Mouse (Mus musculus) heart, adult 9 months (tissue): ENCODE measurements around the gene Cept1.

ENCODE experiments used
- DNase-seq, 2 experiments: peaks; one replicate each; pipeline ENCODE4 v3.0.0; 2022; ENCODE audit warnings: low spot score in 2 of 2

Gene Cept1

DNA sequence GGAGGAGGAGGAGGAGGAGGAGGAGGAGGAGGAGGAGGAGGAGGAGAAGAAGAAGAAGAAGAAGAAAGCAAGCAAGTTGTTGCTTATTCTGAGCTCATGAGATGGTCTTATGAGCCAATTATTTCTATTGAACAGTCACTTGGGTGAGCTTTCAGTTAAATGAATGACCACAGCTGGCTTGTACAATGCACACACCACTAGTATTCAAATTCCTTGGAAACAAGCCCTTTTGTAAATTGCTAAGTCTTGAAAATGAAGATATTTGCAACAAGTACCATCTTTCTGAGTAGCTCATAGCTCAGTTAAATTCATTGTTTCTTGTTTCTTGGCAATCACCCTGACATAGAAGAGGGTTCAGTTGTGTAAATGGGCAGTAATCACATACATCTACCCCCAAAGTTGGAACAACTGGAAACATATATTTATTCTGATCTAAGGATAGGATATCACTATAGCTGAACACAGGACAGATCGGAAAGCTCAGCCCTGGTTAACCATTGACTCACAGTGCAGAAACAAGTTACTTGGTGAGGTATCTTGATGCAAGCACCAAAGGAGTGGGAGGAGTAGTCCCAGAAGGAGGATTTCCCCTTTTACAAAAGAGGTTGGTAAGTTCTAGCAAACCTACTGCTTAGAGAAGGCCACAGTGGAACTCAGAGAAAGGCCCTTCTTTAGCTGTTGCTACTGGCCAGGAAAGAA is 52.1 kb downstream of the Cept1 start:
- DNase-seq = no peak

DNA sequence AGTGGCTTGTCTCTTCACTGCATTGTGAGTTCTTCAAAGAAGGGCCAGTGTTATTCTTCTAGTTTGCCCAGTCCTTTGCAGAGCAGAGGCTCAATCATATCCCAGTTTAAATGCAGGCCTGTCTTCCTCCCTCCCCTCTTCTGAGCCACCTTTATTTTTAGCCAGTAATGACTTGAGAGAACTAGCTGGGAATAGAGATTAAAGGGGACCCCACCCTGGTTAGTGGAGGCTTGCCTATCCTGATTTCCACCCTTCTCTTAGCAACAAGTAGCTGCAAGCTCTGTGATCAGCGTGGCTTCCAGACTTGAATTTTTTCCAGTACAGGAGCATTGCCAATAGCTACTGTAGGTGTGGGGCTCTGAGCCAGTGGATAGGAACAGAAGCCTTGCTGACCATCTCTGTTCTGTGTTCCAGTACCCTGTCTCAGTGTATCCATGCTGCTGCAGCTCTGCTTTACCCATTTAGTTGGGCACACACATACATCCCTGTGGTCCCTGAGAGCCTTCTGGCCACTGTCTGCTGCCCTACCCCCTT is 53.1 kb downstream of the Cept1 start:
- peak; percentile 30 to 38 for DNase-seq

DNA sequence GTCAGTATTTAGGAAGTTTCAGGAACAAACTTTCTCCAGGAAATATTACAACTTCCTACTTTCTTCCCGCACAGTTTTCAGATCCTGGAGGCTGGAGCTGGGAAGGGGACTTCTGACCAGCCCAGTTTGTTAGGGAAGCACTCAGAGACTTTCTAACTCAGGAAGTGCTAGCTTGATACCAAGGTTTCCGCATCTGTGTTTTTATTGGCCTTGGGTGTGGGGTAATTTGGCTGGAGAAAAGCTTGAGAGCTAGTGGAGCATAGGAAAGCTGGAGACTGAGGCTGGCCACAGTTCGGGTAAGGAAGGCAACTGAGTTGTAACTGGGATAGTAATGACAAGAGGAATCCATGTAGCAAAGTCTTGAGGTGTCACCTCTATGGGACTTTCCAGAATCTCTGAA is 53.7 kb downstream of the Cept1 start:
- peak; percentile 37 to 40 for DNase-seq

DNA sequence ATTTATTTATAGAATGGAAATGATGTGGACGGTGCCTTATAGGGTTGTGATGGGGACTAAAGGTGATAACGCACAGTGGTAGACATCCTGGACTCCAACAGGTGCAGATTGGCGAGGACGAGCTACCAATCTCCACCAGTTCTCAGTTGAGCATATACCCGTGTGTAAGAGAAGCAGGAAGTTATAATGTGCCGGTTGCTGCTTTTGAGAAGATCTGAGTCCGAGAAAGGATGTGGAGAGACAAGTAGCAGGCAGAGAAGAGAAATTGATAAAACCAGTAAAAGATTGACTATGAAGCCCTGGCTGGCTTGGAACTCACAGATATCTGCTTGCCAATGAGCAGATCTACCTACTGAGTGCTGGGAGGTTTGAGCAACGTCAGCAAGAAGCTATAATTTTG is 54.4 kb downstream of the Cept1 start:
- DNase-seq = no peak

DNA sequence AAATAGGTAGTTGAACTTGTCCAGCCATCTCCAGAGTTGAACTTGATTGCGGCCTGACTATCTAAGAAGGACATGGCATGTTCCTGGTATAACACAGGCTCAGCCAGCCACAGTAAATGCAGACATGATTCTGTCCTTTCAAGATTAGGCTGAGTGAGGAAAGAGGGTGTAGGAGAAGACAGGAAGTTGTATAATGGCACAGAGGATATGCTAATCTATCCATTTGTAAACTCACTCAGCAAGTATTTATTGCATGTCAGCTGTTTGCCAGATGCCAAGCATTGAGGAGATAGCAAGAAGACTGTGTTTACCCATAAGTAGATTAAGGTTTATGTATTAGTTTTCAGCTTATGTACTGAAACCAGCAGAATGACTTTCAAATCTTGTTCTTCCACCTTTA is 54.9 kb downstream of the Cept1 start:
- DNase-seq = no peak

DNA sequence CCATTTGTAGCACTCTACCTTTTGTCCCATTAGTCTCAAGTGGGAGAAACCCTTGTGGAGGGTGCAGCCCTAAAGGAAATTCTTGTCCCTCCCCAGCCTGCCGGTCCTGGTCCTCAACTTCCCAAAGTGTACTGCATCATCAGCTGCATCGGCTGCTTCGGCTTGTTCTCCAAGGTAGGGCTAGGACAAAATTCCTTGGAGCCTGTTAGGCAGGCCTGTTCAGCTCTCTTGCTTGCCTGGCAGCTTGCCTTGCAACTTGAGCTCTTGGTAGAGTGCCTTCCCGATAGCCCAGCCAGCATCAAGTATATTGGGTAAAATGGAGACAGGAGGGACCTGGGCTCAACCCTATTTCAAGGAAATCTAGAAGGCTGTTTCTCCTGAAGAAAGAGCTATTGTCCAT is 57.4 kb downstream of the Cept1 start:
- no peak for DNase-seq

DNA sequence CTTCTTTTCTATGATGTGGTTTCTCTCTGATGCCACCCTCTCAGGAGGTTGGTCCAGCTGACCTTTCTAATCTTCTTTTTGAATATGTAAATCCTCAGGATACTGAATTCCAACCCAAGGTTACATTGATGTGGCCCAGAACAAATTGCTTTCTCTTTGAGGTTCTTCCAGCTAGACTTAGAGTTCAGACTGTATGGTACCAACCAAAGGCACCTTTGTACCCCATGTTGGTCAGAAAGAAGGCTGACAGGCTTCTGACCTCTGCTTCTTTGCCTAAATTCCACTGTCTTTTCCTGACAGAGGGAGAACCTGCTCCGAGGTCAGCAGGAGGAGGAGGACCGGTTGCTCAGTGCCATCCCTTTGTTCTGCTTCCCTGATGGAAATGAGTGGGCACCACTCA is 60.1 kb downstream of the Cept1 start:
- no peak for DNase-seq

DNA sequence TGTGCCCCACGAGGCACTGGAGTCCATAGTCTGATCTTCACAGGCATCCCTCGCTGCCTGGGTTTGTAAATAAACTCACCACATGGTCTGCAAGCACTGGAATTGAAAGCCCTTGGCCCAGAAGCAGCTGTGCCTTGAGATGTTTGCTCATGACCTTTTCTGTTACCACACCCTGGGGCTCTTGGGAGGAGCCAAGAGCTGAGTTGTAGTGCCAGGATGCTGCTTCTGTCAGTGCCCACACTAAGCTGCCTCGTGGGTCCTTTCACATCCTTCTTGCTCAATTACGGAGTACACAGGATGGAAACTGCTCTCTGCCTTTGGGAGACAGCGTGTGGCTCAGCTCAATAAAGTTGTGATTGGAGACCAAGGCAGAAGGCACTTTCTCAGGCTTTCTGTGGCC is 61.8 kb downstream of the Cept1 start:
- DNase-seq = no peak

DNA sequence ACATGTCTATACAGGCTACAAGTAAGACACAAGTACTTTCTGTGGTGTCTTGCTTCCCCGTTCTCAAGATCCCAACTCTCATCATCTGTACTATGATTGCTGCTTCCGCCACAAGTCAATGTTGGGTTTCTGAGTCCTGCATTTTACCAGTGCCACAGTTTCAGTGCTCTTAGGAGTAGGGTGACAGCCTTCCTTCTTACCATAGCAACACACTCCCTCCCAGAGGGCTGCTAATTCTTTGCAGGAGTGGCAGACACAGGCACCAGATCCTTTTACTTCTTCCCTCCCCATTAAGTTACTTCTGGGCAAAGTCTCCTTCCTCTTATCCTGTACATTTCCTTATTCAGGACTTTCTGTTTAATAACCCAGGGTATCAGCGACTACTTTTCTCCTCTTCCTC is 62.7 kb downstream of the Cept1 start:
- no peak for DNase-seq

DNA sequence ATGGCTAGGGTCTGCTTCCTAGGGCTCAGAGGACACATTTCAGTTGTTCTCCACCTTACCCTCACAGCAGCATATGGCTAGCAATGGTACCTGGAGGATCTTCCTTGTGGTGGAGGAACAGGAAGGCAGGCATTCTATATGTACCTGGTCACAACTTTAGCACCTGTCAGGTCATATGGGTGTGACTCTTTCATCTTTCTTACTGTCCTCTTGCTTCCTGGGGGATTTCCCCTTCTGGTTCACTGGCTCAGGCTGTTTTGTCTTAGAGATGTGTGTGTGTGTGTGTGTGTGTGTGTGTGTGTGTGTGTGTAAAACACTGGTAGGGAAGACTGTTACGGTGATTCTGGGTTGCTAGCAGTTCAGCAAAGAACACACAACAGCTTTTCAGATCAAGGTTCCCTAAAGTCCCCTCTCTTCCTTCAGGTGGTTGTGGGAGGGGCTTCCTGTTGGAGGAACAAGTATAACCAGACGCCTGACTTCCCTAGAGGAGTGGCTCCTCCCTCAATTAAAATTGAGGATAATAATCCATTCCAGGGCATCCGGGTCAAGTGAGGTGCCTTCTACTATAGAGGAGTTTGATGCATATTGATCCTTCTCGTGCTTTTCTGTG is 63.7 kb downstream of the Cept1 start:
- DNase-seq = no peak

DNA sequence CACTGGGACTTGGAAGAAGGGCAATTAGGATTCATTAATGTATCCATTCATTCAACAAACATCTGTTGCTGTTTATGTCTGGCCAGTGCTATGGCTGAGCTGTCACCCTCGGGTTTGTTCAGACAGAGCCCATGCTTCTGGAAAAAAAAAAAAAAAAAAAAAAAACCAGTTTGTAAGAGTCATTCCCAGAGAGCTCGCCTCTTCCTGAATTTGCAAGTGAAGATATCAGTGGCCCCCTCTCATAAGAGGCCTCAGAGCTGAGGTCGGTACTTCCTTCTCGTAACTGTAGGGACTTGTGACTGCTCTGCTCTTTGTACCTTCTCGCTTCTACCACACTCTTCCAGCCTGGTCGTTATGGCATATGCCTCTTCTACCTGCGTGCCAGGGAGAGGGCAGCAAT is 64.3 kb downstream of the Cept1 start:
- DNase-seq = no peak

DNA sequence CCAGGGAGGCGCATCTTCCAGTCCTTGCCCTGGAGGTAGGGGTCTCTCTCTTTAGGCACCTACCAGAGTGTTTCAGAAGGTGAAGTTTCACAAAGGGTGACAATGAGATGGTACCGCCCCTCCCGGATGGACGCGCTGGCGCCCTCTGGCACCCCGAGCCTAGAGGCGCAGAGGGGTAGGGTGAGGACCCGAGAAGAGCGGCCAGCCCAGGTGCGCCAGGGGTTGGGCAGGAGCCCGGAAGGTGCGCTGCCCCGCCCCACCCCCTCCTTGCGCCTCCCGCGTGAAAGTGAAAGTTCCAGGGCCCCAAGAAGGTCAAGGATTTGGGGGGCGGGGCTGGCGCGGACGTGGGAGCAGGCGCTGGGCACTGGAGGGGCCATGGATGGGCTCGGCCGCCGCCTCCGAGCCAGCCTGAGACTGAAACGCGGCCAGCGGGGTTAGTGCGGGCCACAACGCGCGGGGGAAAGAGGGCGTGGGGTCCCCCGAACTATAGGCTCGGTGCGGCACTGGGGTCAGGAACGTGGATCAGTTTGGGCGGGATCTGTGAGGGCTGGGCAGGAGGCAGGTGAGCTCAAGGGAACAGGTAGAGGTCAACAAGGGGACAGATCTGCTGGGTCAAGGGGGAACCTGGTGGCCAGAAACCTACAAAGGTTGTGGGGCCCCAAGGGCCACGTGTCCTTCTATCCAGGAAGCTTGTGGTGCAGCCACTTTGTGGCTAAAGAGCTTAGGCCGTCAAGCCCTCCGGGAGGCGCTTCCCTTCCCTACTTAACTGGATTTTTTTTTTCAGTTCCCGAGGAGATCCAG is 65.1 kb downstream of the Cept1 start, which contains the start of gene Dennd2d:
Gene Dennd2d, plus strand, starts transcription at position 125 of the 801 bp plus-strand sequence.
- peak in 1 of 2 experiments; percentile 30 for DNase-seq

DNA sequence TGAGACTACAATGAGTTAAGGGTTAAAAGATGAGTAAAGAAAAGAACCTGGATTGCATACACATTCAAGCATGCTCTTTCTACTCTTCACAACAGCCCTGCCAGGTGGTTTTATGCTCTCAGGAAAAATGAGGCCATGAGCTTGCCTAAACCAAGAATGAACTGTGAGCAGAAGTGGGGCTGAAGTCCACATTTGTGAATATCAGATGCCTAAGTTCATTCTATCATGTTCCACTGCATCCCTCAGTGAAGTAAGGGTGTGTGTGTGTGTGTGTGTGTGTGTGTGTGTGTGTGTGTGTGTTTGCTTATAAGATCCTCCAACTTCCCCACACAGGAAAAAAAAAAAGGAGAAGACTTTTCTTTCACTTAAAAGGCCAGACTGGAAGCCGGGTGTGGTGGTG is 70.7 kb downstream of the Cept1 start:
- no peak for DNase-seq

DNA sequence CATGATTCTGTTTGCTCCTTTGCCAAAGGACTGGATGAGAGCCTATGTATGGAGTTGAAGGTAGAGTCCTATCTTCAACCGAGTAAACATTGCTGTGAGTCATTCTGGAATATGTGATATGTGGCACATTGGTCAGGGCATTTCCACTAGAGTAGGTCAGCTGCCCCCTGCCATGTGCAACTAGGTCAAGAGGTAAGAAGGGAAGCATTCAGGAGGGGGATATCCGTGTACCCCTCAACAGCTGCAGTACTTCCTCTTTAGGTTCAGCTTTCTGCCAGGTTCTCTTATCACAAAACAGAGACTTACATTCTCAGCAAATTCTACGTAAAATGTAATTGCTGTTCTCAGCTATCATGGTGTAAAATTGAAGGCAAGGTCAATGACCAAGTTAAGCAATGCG is 73.4 kb downstream of the Cept1 start:
- DNase-seq = no peak

DNA sequence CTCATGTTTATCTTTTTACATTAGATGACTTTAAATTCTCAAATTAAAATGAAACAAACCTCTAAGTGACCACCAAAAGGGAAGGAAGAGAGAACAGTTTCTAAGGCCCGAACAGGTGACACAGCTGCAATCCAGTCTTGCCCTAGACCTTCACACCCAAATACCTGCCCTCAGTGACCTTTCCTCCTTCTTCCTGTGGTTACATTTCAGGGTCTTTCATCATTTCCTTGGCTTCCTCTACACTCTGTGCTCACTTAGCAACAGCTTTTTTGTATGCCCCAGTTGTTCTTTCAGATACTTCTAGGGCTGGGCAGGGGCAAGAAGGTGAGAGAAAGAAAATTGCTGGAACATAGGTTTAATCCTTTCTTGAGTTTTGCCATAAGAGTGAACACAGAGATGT is 82.9 kb downstream of the Cept1 start:
- DNase-seq = no peak

DNA sequence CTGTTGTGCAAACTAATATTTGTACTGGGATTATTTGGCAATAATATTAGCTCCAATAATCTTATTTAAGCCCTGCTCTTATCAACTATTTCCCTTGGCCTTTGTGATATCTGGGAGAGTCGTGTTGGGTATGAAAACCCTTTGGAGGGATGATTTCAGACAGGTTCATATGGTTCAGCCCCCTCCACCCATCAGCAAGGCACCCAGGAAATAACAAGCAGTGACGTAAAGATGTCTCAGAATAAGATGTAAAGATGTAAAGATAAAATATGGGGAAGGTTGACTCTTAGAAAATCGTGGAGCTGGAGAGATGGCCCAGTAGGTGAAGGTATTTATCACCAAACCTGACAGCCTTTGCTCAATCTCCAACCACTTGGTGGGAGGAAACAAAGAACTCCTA is 85.1 kb downstream of the Cept1 start:
- no peak for DNase-seq

DNA sequence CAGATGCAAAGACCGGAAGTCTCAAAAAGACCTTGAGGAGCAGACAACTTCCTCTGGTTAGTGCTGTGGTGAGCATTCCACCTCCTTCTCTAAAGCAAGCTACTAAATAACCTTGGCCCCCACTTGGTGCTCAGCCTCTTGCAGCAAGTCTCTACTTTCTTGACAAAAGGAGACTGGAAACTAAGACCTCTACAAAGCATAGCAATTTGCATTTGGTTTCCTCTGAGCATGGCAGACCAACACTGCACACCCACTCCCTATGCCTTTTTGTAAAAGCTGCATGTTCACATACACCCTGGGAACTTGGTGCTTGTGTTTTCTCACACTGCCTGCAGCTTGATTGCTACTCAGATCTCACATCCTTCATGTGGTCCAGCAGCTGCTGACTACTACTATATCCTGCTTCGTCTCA is 85.5 kb downstream of the Cept1 start:
- no peak for DNase-seq

DNA sequence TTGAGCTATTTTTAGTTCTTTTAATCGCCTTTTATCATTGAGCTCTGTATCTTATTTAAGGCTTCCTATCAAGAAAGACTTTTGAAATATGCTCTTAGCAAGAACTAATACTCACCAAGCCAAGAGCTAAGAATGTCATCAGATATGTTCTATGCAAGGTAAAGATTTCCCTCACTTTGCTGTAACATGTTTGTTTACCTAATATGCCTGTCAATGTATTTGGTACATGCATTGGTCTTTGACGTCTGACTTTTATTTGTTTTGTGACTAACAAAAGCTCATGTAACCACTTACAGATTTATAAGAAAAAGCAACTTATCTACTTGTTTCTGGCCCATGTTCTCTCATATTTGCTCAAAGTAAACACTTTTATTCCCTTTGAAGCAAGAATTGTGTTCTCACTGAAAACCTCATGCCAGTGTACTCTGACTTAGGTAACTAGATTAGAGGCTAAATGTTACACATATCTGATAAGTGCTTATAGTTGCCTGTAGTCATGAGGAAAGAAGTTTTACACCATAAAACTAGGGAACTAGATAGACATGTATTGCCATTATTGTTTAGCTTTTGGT is 90.2 kb downstream of the Cept1 start:
- DNase-seq = no peak

DNA sequence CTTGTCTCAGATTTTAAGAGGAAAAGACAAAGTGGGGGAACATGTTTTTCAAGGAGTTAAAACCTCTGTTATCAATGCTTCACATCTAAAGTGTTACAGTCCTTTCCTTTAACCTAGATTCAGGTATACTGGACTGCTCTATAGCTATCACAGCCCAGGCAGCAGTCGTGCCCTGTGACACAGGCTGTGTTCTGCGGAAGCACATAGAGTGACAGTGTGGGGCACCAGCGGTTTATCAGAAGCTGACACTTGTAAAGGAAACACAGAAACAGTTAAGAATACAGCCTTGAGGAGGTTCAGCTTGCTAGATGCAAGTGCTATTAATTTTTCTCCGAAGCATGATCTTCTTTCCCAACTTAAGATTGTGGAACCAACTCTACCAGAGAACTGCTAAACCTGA is 95.0 kb downstream of the Cept1 start:
- DNase-seq = no peak
